Comparison of ENCODE assay signal across 24 mouse cellular contexts in genomic region chr13:43586966-43587365, GRCm38 (mm10). TPM values are rescaled to one million over a fixed set of nuclear protein-coding genes. Genes with fewer than 3 reads are reported as not detected.
"Had no signal": no experiment of that assay in that cellular context is flagged by ENCODE, and none has a peak within 500 bp of the region (broad histone marks: within the 10 kb centered on the region; RNA-seq: fewer than 3 reads in every experiment).

No protein-coding gene starts in this region.

- H3K9me3 ChIP-seq: lung, embryonic 15.5 days; midbrain, embryonic 13.5 days; midbrain, embryonic 15.5 days; neural tube, embryonic 12.5 days; stomach, embryonic 15.5 days had no signal

- H3K4me3 ChIP-seq: lung, embryonic 15.5 days; megakaryocyte, embryonic 14.5 days; midbrain, embryonic 13.5 days; midbrain, embryonic 15.5 days; neural tube, embryonic 12.5 days; stomach, embryonic 15.5 days had no signal

- H3K27me3 ChIP-seq: midbrain, embryonic 13.5 days; midbrain, embryonic 15.5 days; neural tube, embryonic 12.5 days; stomach, embryonic 15.5 days had no signal

- H3K36me3 ChIP-seq: lung, embryonic 15.5 days; midbrain, embryonic 13.5 days; midbrain, embryonic 15.5 days; neural tube, embryonic 12.5 days; stomach, embryonic 15.5 days had no signal

- H3K4me2 ChIP-seq: lung, embryonic 15.5 days; midbrain, embryonic 11.5 days; midbrain, embryonic 13.5 days; midbrain, embryonic 15.5 days; neural tube, embryonic 12.5 days; stomach, embryonic 15.5 days had no signal

- H3K4me1 ChIP-seq: lung, embryonic 15.5 days; megakaryocyte, embryonic 14.5 days; neural tube, embryonic 12.5 days; stomach, embryonic 15.5 days had no signal

- H3K27ac ChIP-seq: lung, embryonic 15.5 days; macrophage; midbrain, embryonic 13.5 days; midbrain, embryonic 15.5 days; neural tube, embryonic 12.5 days; stomach, embryonic 15.5 days; stomach, postnatal 0 days had no signal

- DNase-seq: liver, postnatal 0 days; lung, adult 2 months; lung, postnatal 14 days; lung, postnatal 36 days; retina, postnatal 1 day; right cerebral cortex, adult 18-20 months; right cerebral cortex, postnatal 25 days; right cerebral cortex, postnatal 4 days; spleen, adult 18-20 months; thymus, adult 2 months; thymus, postnatal 25 days; thymus, postnatal 4 days had no signal

- H3K9ac ChIP-seq: liver, postnatal 0 days; lung, embryonic 15.5 days; midbrain, embryonic 13.5 days; midbrain, embryonic 15.5 days; neural tube, embryonic 12.5 days; stomach, embryonic 15.5 days had no signal

RNA-seq across cellular contexts. Expression of gene Rnf182, which starts 28.5 kb away (rescaled TPM):
- total RNA-seq: megakaryocyte progenitor cell, adult 5-6 weeks; monocyte, adult 5-6 weeks; neutrophil, adult 5-6 weeks had no signal
- polyA plus RNA-seq: liver, postnatal 0 days; macrophage had no signal
